Mouse (Mus musculus) stomach, postnatal 0 days (tissue): ENCODE measurements around the gene Mturn.

ENCODE experiments used
- CTCF ChIP-seq: IDR thresholded peaks from 2 replicates; pipeline ENCODE4 v1.5.1; 2016; ENCODE audit warnings: antibody characterized with exemption, low read depth, mild to moderate bottlenecking, moderate library complexity
- EP300 ChIP-seq: optimal IDR thresholded peaks from 2 replicates; pipeline ENCODE3; 2016; ENCODE audit warnings: antibody characterized with exemption

- TF ChIP-seq CTCF (no peak), EP300 (no peak)
Observed at GRCm38 (mm10) chr6:54679686-54680085, 1.7 kb upstream of the Mturn start.
